Mouse (Mus musculus) gastrocnemius, adult 8-10 months (tissue): Measurements from ENCODE around the gene Wfdc10. TPM values are rescaled to one million over a fixed set of nuclear protein-coding genes. Genes with fewer than 3 reads are reported as not detected.

ENCODE experiments used
- DNase-seq, 2 experiments: peaks; one replicate each; pipeline ENCODE4 v3.0.0; 2022; ENCODE audit warnings: low spot score in 2 of 2
- total RNA-seq, 4 experiments: library from RNA; stranded (reverse); gene quantifications; 2 replicates each; pipeline ENCODE4 v1.2.4; 2022

Gene Wfdc10
- total RNA-seq, result not detected

DNA sequence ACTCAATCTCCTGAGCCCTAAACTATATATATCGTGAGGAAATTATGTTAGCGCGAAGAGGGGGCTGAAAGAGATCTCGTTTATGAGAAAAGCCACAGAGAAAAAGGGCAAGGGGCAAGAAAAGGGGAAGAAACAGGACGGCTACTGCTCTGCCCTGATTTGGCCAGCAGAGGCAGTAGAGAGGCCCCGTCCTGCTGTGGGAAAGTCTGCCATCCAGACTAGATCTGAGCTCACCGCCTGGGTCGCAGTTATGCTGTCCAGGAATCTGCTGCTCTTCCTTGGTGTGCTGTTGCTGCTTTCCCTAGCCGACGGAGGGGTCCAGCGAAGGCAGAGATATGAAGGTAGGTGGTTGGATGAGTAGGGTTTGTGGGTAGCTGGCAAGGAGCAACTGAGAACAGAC is at the start of gene Wfdc10:
Gene Wfdc10, plus strand, starts transcription at position 189 of the 400 bp plus-strand sequence.
- DNase-seq, result no peak

DNA sequence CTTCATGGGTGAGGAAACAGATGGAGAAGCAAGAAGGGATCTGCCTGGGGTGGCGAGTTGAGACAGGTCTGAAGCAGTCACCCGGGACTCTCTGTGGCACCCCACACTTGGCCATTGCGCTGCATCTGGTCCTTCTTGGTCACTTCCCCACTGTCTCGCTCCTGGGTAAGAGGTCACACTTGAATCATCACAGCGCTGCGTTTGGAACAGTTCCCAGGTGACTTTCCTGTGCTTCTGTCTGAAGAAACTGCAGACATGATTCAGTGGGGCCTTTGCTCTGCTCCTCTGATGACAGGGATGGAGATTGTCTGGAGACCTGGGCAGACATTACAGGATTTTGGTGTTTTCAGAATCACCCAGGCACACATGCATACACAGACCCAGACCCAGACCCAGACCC is 47.1 kb upstream of the Wfdc10 start:
- DNase-seq, result no peak

DNA sequence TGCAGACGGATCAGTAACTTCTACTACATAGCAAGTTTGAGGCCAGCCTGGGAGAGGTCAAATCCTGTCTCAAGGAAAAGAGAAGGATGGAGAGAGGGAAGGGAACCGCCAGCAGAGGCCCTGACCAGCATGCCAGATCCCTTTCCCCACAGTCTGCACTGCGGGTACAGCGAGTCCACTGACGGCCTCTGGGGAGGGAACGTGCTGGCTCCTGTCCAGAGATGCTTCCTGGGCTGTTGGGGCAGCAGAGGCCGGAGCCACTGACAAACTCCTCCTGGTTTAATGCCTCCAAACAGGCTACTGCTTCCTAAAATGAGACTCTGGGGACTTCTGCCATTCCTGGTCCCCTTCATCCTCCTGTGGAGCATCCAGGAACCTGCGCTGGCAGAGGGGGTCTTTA is 42.4 kb upstream of the Wfdc10 start, which contains the start of the genes Wfdc6b and Wfdc8:
Gene Wfdc6b, plus strand, starts transcription at position 52 of the 400 bp plus-strand sequence.
Gene Wfdc8, minus strand, starts transcription at position 156 of the 400 bp plus-strand sequence.
- DNase-seq, result peak in 1 of 2 experiments; percentile 32

DNA sequence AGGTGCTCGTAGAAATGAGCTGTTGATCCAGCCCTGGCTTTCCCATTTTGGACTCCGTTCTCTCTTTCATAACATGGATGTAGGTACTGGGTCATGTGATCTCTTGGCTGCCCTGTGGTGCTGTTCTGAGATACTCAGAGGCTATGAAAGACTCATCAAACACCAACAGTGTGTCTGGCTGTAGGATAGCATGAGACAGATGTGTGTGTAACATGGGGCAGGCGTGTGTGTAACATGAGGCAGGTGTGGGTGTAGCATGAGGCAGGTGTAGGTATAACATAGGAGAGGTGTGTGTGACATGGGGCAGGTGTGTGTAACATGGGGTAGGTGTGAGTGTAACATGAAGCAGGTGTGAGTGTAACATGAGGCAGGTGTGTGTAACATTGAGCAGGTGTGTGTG is 40.5 kb upstream of the Wfdc10 start:
- DNase-seq, result no peak

DNA sequence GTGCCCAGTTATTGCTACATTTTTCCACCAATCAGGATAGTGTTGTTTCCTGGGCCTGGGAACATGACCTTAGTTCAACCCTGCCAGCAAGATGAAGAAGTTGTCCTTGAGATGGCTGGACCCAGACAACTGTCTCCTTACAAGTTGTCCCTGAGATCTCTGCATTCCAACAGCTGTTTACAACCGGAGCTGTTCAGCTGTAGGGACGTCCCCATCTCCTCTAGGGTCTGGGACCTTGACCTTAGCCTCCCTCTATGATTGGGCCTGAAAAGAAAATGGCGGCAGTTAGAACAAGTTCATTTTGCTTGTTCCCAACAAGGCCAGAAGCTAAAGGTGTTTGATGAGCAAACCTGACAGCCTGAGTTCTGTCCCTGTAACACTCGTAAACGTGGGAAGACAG is 36.8 kb upstream of the Wfdc10 start:
- no peak for DNase-seq

DNA sequence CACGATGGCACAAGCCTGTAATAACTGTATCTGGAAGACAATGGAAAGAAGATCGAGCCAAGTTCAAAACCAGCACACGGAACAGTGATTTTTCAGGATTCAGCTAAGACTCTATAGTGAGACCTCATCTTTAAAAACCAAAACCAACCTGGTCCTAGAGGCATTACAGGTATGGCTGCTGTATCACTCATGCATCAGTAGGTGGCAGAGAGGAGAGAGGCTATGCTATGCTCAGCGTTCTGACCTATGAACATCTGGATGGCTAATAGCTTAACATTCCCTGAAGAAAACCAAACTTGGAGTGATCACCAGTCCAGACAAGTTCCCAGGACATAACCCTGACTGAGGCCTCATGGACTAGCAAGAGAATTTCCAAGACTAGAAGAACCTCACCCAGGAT is 34.1 kb upstream of the Wfdc10 start:
- DNase-seq, result no peak

DNA sequence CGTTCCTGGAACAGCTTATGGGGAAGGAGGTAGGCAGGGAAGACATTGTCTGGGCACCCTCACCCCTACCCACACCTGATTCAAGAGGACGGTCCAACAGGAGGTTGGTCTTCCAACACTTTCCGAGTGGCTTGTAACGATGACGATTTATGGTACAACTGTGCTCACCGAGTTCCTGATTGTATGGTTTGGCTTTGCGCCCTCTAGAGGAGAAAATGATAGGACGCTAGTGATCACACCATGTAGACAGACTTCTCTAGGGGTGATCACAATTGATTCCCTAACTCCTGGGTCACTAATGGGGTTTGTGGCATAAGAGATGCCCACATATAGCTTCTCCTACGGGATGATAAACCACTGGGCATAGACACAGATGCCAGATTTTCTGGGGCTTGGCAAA is 20.6 kb upstream of the Wfdc10 start:
- no peak for DNase-seq

DNA sequence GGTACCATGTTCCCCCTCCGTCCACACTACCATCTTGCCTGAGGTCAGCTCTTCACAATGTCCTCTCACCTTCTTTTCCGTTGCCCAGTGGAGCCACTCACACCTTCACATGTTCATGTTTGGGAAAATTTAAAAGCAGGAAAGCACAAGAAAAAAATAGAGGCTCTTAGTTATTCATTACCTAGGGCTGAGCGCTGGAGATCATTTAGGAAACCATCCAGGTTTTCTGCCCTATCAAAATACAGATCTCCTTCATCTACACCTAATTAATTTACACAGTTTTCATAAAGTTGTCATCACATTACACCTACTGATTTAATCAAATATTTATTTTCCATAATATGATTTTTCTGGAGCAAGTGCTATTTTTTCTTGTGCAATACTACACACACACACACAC is 17.1 kb upstream of the Wfdc10 start, which contains the start of gene Wfdc16:
Gene Wfdc16, minus strand, starts transcription at position 101 of the 400 bp plus-strand sequence.
- no peak for DNase-seq

DNA sequence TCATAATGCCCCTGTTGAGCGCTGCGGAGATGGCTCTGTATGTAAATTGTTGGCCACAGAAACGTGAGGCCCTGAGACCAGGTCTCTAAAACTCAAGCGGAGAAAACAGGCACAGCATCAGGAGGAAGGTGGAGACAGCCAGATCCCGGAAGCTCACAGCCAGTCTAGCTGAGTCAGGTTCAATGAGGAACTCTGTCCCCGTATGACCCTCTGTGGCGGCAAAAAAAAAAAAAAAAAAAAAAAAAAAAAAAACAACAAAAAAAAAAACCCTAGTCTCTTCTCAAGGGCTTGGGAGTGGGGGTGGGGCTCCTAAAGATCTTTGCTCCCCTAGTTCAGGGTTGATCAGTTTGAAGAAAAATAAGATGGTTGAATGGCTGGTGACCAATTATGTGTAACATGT is 14.7 kb upstream of the Wfdc10 start:
- no peak for DNase-seq

DNA sequence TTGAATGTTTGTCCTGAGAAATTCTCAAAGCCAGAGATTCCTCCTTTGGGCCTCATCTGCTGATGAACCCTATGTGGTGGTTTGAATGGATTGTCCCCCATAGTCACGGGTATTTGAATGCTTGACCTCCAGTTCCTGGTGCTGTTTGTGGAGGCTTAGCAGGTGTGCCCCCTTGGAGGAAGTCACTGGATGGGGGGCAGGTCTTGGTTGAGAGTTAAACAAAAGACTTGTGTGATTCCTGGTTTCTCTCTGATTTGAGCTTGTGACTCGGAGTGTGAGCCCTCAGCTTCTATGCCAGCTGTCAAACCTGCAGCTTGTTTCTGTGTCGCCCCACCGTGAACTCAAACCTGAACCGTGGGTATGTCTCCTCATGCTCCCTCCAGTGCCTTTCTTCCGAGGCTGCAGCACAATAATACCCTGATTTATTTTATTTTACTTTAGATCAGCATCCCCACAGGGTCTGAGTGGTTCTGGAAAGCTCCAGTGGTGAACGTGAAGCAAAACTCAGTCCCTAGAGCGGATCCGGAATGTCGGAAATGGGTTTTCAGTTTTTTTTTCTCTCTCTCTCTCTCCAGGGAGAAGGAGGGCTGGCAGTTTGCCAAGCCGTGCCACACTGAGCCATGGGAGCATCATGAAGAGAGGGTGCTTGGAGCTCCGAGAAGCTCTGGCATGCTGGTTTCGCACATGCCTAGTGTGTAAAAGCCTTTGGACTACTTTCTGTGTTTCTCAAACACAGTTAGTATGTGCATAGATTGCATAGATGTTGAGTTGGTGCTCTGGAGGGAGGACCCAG is 13.8 kb upstream of the Wfdc10 start:
- no peak for DNase-seq

DNA sequence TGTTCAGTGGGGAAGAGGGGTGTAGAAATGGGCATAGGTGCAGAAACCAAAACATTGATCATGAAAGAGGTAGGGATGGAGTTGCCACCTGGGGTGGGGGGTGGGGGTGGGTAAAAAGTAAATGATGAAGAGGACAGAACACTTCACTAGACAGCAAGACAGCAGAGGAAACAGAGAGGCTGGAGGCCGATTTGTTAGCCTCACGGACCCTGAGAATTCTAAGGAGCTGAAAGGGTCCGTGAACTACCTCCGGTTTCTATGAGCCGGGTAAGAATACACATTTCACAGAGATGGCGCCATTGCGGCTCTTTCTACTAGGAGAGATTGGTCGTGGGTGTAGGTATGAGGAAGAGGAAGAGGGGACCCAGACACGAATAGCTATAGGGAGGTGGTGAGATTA is 637 bp downstream of the Wfdc10 start, which contains the start of gene Wfdc9:
Gene Wfdc9, minus strand, starts transcription at position 101 of the 400 bp plus-strand sequence.
- no peak for DNase-seq

DNA sequence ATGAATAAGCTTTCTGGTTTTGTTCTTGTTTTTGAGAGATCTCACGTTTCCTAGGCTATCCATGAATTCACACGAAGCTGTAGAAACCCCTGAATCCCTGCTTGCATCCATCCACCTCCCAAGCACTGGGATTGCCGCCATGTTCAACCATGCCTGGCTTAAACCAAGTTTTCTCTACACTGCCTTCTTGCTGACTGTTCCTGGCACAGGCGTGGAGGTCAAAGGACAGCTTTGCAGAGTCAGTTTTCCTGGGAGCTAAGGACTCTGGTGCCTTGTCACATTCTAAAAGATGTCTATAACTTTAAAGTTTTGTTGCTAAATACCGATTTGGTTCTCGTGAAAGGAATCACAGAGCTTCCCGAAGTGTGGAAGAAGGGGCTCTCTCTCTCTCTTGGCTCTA is 9.0 kb downstream of the Wfdc10 start:
- DNase-seq, result no peak

DNA sequence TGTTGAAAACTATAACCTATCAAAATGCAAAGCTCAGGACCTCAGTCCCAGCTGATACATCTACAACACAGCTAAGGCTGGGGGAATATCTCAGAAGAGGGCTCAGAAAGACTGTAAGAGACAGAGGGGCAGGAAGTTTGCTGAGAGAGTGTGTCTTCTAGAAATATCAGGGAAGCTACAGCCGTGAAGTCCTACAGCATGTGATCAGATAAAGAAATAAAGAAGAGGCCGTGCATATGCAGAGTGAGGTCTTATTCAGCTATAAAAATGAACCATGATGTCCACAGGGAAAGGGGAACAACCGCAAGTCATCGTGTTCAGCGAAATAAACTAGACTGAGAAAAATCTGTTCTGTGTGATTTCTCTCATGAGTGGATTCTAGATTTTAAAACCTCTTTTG is 14.4 kb downstream of the Wfdc10 start:
- DNase-seq, result no peak

DNA sequence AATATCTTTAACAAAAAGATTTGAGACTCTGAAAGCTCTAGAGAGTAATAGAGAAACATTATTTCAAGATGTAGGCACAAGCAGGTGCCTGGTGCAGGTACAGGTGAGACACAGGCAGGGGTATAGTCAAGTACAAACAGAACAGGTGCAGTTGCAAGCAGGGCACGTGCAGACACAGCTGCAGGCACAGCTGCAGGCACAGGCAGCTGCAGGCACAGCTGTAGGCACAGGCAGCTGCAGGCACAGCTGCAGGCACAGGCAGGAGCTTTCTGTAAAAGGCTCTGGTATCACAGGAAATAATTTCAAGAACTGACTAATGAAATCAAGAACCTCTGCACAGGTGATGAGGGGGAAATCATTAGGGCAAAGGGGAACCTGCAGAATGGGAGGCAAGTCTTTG is 15.1 kb downstream of the Wfdc10 start:
- DNase-seq, result no peak

DNA sequence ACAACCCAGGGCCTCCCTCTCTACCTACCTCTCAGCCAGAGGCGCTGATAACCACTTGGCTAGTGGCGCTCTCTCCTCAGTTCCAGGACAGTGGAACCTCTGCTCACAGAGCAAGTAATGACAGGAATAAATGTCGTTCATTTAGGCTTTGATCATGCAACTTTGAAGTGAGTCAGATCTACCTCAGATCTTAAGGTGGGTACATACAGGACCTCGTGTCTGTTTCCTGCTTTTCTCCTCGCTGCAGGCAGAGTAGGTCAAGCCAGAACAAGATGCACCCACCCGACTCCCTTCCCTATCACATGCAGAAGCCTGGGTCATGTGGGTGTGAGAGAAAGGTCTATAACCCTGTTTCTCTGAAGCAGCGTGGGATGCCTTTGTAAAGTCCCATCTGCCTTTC is 18.1 kb downstream of the Wfdc10 start, which contains the start of gene Wfdc11:
Gene Wfdc11, minus strand, starts transcription at position 101 of the 400 bp plus-strand sequence.
- DNase-seq, result no peak

DNA sequence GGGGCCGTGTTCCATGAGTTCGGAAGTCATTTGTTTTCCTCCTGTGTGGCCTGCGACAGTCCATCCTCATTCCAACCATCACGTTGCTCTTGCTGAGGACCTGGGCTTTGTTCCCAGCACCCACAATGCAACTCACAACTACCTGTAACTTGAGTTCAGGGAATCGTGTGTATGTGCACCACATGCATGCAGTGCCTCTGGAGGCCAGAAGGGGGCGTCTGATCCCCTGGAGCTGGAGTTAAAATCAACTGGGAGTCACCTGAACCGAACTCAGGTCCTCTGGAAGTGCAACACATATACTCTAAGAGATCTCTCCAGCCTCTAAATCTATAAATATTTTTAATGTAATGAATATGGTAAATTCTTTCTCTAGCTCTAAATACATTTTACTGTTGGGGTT is 20.3 kb downstream of the Wfdc10 start:
- no peak for DNase-seq

DNA sequence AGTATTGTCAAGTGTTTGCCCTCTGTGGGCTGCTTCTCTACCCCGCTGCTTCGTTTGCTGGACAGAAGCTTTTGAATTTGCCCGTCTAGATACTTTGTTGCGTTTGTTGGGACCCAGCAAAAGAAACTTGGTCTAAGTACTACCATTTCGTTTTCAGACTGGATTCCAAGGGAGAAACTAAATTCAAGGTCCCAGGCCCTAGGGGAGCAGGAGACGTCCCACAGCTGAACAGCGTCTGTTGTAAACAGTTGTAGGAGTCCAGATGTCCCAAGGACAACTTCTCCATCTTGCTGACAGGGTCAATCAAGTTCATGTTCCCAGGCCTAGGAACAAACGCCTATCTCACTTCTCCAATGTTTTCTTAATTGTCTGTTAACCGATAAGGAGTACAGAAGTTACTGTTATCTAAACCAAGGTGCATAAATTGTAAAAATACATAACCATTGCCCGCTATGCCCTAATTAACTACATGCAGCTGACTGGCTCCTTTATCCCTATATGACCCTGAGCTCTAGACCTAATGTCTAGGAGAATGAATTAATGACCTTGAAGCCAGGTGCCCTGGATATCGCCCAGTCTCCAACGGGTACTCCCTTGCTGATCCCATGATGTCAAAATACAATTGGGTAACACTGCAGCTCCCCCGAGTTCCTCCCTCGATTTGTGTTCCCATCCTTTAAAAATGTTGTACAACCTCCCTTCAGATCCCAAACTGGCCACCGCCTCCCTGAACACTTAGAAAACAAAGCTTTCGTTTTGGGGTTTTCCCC is 21.3 kb downstream of the Wfdc10 start:
- DNase-seq, result no peak

DNA sequence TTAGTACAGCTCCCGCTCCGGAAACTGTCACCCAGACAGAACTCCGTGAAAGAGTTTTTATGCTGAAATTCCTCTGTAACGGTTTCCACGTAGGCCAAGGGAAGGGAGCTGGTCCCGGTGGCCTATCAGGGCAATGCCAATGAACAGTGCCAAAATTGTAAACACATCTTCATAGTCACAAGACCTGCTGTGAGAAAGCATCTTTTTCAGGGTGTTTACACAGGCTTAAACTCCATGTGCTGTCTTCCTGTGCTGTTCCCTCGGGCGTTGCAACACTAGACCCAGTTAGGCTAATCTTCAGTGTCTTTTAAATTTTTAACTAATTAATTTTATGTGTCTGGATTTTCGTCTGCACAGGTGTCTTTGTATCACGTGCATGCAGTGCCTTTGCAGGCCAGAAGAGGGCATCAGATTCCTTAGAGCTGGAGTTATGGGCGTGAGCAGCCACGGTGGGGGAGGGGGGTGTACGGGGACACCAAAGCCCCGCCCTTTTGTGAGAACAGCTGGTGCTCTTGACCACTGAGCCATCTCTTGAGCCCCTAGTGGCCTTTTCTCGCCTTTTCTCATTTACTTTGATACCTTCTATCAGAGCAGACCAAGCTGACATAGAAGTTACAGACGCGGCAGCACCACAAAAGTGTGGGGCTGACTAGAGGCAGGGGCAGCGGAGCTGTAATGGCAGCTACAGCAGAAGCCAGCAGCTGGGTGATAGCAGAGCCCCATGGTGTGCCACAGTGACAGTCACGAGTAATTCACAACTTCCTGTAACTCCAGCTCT is 23.2 kb downstream of the Wfdc10 start:
- peak; percentile 45 to 52 for DNase-seq

DNA sequence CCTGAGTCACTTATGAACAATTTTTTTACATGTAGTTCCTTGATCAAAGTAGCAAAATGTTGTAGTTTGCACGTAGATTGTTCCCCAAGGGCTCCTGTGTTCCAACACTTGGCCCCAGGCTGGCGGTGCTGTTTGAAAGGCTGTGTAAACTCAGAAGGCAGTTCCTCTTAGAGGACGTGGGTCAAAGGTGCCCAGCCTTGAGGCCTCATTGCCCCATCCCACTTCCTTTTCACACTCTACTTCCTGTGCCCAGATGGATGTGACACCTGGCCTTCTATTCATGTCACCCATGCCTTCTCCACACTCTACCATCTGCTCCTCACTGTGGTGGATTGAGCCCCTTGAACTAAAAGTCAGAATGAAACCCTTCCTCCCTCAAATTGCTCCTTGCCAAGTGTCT is 24.1 kb downstream of the Wfdc10 start:
- DNase-seq, result no peak

DNA sequence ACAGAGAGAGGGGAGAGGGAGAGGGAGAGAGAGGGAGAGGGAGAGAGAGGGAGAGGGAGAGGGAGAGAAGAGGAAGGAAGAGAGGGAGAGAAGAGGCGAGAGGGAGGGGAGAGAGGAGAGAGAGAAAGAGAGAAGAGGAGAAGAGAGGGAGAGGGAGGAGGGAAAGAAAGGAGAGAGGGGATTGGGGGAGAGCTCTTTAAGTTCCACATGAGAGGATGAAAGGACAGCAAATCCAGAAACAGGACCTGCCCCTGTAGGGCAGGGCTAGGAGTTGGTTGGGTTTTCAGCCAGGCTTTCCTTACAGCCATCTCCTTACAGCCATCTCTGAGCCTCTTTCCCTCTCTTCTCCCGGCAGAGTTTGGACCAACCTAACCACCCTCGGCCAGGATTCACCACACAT is 29.0 kb downstream of the Wfdc10 start, which contains the start of gene Wfdc13:
Gene Wfdc13, plus strand, starts transcription at position 301 of the 400 bp plus-strand sequence.
- DNase-seq, result no peak

DNA sequence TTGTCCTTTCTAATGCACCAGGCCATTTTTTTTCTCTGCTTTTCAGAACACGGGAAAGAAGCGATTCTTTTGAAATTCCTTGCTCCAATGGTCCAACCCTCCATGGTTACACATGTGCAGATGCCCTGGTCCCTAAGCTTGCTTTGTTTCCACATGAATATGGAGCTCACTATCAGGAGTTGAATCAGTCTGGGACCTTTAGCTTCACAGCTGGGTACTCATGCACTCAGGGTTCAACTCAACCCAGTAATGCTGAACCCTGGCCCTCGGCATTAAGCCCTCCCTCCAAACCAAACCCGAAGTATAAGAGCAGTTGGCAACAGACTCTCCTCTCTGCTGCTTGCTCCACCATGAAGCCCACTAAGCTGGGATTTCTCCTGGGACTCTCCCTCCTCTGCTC is 42.4 kb downstream of the Wfdc10 start, which contains the start of gene Spint4:
Gene Spint4, plus strand, starts transcription at position 301 of the 400 bp plus-strand sequence.
- no peak for DNase-seq
